Mouse (Mus musculus) Patski (cell line): ENCODE measurements around the gene Fignl2. TPM values are rescaled to one million over a fixed set of nuclear protein-coding genes. Genes with fewer than 3 reads are reported as not detected.
A peak's percentile ranks its signal among the peaks of the same experiment; 100 is the strongest.

Source experiments
- ATAC-seq: fragments of 100-300 bp; one replicate; pipeline ENCODE4 v1.8.0; 2021
- CTCF ChIA-PET: fragments of 350-600 bp; sonication (Branson Sonifier 250); formaldehyde crosslinking; loops from one replicate; lab custom pipeline; 2022; ENCODE audit warnings: inconsistent platforms; lab: Charles Lee
- POLR2A ChIA-PET: fragments of 350-600 bp; sonication (Branson Sonifier 250); formaldehyde crosslinking; loops from one replicate; lab custom pipeline; 2022; ENCODE audit warnings: antibody characterized with exemption, inconsistent platforms; lab: Charles Lee
- DNase-seq: peaks from one replicate; pipeline ENCODE4 v3.0.0-alpha.2; 2011; ENCODE audit warnings: low read depth, low spot score
- H3K27me3 ChIP-seq: fragments of 371-371 bp; one replicate; pipeline ENCODE4 v1.5.1; 2021
- CTCF ChIP-seq: fragments of 100-300 bp; IDR thresholded peaks from one replicate; pipeline ENCODE4 v1.5.1; 2021
- in situ Hi-C: fragments of 300-500 bp; cut with MboI; formaldehyde crosslinking; loops from 3 replicates; pipeline ENCODE4 v1.11.1; 2018; ENCODE audit warnings: low pct_unique_long_range_greater_than_20kb, mixed read lengths
- polyA plus RNA-seq: library from polyadenylated mRNA; unstranded; gene quantifications from one replicate; pipeline ENCODE4 v1.2.3, GENCODE M21; 2021

Gene Fignl2
- polyA plus RNA-seq, 1 experiment from 2014 or later, result 5.7 TPM

GRCm38 (mm10) chr15:101068671-101069070 lies 9.7 kb downstream of the Fignl2 start:
- ChIA-PET CTCF (no interaction called here), POLR2A (interaction anchor here (0.9 kb wide), 1 partner anchor 9 kb away, joined by 3 read pairs; no protein-coding TSS in a partner anchor)
- ATAC-seq (no peak), DNase-seq (no peak)
- H3K27me3 ChIP-seq, result no peaks in the 10 kb centered on the region
- in situ Hi-C loops, result no loop called here
- no peak for TF ChIP-seq CTCF

- CTCF ChIA-PET, result no interaction called here
- no peak for TF ChIP-seq CTCF
- no peak for ATAC-seq
- DNase-seq, result no peak
- POLR2A ChIA-PET, result interaction anchor here (0.6 to 0.7 kb wide), 2 partner anchors 12 to 24 kb away, joined by 3 read pairs; no protein-coding TSS in a partner anchor
- H3K27me3 ChIP-seq, result no peaks in the 10 kb centered on the region
- in situ Hi-C loops, result no loop called here
These were observed 10.3 kb downstream of the Fignl2 start for GRCm38 (mm10) chr15:101068029-101068428.

- no peak for TF ChIP-seq CTCF
- CTCF ChIA-PET, result interaction anchor here (1.2 to 1.3 kb wide), 2 partner anchors 11 to 16 kb away, joined by 3 read pairs; partner anchors contain the start of gene Fignl2
- POLR2A ChIA-PET, result interaction anchor here (0.7 kb wide), 1 partner anchor 13 kb away, joined by 3 read pairs; no protein-coding TSS in a partner anchor
- ATAC-seq, result peak; percentile 8
- no peak for DNase-seq
- in situ Hi-C loops, result no loop called here
- no peaks in the 10 kb centered on the region for H3K27me3 ChIP-seq
These were observed 11.3 kb downstream of the Fignl2 start for GRCm38 (mm10) chr15:101066920-101067696.

GRCm38 (mm10) chr15:101066364-101066847 lies 12.0 kb downstream of the Fignl2 start:
- ChIA-PET POLR2A (interaction anchor here (1.0 kb wide), 1 partner anchor 743 kb away, joined by 3 read pairs; no protein-coding TSS in a partner anchor), CTCF (interaction anchor here (1.1 to 1.3 kb wide), 4 partner anchors 9 to 15 kb away, joined by 3 to 4 read pairs (median 3); partner anchors contain the start of gene Fignl2)
- DNase-seq (no peak), ATAC-seq (no peak)
- no peak for TF ChIP-seq CTCF
- H3K27me3 ChIP-seq, result no peaks in the 10 kb centered on the region
- in situ Hi-C loops, result no loop called here

GRCm38 (mm10) chr15:101065069-101065468 lies 13.3 kb downstream of the Fignl2 start:
- CTCF ChIA-PET, result interaction anchor here (0.9 to 1.1 kb wide), 2 partner anchors 10 to 307 kb away, joined by 3 to 4 read pairs; no protein-coding TSS in a partner anchor
- no peaks in the 10 kb centered on the region for H3K27me3 ChIP-seq
- POLR2A ChIA-PET, result interaction anchor here (1.0 kb wide), 1 partner anchor 745 kb away, joined by 3 read pairs; no protein-coding TSS in a partner anchor
- DNase-seq (no peak), ATAC-seq (no peak)
- in situ Hi-C loops, result no loop called here
- no peak for TF ChIP-seq CTCF

GRCm38 (mm10) chr15:101060280-101060852 lies 18.0 kb downstream of the Fignl2 start:
- POLR2A ChIA-PET, result no interaction called here
- DNase-seq, result no peak
- no peak for ATAC-seq
- in situ Hi-C loops, result no loop called here
- H3K27me3 ChIP-seq, result no peaks in the 10 kb centered on the region
- CTCF ChIA-PET, result interaction anchor here (1.5 kb wide), 1 partner anchor 45 kb away, joined by 4 read pairs; no protein-coding TSS in a partner anchor
- no peak for TF ChIP-seq CTCF

GRCm38 (mm10) chr15:101059570-101060279 lies 18.6 kb downstream of the Fignl2 start:
- DNase-seq, result no peak
- CTCF ChIA-PET, result interaction anchor here (1.5 kb wide), 1 partner anchor 46 kb away, joined by 4 read pairs; no protein-coding TSS in a partner anchor
- no peak for TF ChIP-seq CTCF
- no peaks in the 10 kb centered on the region for H3K27me3 ChIP-seq
- in situ Hi-C loops, result no loop called here
- POLR2A ChIA-PET, result no interaction called here
- ATAC-seq, result no peak

- ATAC-seq (no peak), DNase-seq (no peak)
- ChIA-PET CTCF (interaction anchor here (1.4 to 1.7 kb wide), 2 partner anchors 10 to 13 kb away, joined by 3 to 5 read pairs; no protein-coding TSS in a partner anchor), POLR2A (no interaction called here)
- in situ Hi-C loops, result no loop called here
- H3K27me3 ChIP-seq, result no peaks in the 10 kb centered on the region
- TF ChIP-seq CTCF, result no peak
These were observed 22.1 kb downstream of the Fignl2 start for GRCm38 (mm10) chr15:101056225-101056624.

- no peak for DNase-seq
- ChIA-PET POLR2A (no interaction called here), CTCF (interaction anchor here (1.7 kb wide), 1 partner anchor 12 kb away, joined by 5 read pairs; no protein-coding TSS in a partner anchor)
- ATAC-seq, result no peak
- no peaks in the 10 kb centered on the region for H3K27me3 ChIP-seq
- no peak for TF ChIP-seq CTCF
- in situ Hi-C loops, result no loop called here
These were observed 23.8 kb downstream of the Fignl2 start for GRCm38 (mm10) chr15:101054541-101054940.
